Mouse (Mus musculus): ENCODE results near the gene Gm38394. TPM values are rescaled to one million over a fixed set of nuclear protein-coding genes. Genes with fewer than 3 reads are reported as not detected.
A peak's percentile ranks its signal among the peaks of the same experiment; 100 is the strongest.

Gene Gm38394
- polyA plus RNA-seq, 1 experiment, result 2.6 TPM

GRCm38 (mm10) chr1:133692195-133692594 is 31.1 kb upstream of the Gm38394 start:
- no peak overlapping the region for H3K4me3 ChIP-seq
- H3K27me3 ChIP-seq (ENCODE audit: control insufficient read depth, insufficient read depth, insufficient read length), result no peaks in the 10 kb centered on the region
- no peaks in the 10 kb centered on the region for H3K79me2 ChIP-seq (ENCODE audit: control insufficient read depth, insufficient read depth)
- H3K4me2 ChIP-seq (ENCODE audit: low read depth), result no peak overlapping the region
- no peak overlapping the region for H3ac ChIP-seq (ENCODE audit: control insufficient read depth, insufficient read length)
- H3K36me3 ChIP-seq (ENCODE audit: control insufficient read depth, insufficient read depth), result no peaks in the 10 kb centered on the region
- no peak for TF ChIP-seq TCF12 (IDR thresholded peaks at IDR 0.05; ENCODE audit: insufficient read depth, poor library complexity, severe bottlenecking)
- TF ChIP-seq TCF3 (IDR thresholded peaks at IDR 0.05; ENCODE audit: insufficient read length, low read depth), result no peak
- TF ChIP-seq CEBPB (IDR thresholded peaks at IDR 0.05; ENCODE audit: insufficient read depth, poor library complexity, severe bottlenecking), result no peak
- TF ChIP-seq POLR2AphosphoS2 (IDR thresholded peaks at IDR 0.05; ENCODE audit: insufficient read length, low read depth), result no peak
- no peak for TF ChIP-seq POLR2A (IDR thresholded peaks at IDR 0.05; ENCODE audit: insufficient read length, low read depth)
- no peak for TF ChIP-seq E2F4 (IDR thresholded peaks at IDR 0.05; ENCODE audit: insufficient read depth)
- no peak for TF ChIP-seq USF1 (IDR thresholded peaks at IDR 0.05; ENCODE audit: low read depth)
- TF ChIP-seq REST (IDR thresholded peaks at IDR 0.05; ENCODE audit: insufficient read depth, insufficient read length), result no peak

- H3ac ChIP-seq (ENCODE audit: control insufficient read depth, insufficient read length), result no peak overlapping the region
- no peaks in the 10 kb centered on the region for H3K79me2 ChIP-seq (ENCODE audit: control insufficient read depth, insufficient read depth)
- TF ChIP-seq REST (IDR thresholded peaks at IDR 0.05; ENCODE audit: insufficient read depth, insufficient read length), result no peak
- no peak for TF ChIP-seq MYOD1 (IDR thresholded peaks at IDR 0.05; ENCODE audit: control insufficient read depth in 1 of 3, insufficient read length in 2 of 3, low read depth in 2 of 3)
- TF ChIP-seq SRF (IDR thresholded peaks at IDR 0.05; ENCODE audit: control insufficient read depth, insufficient read length, low read depth), result no peak
- TF ChIP-seq CEBPB (IDR thresholded peaks at IDR 0.05; ENCODE audit: insufficient read depth, poor library complexity, severe bottlenecking), result no peak
- no peak for TF ChIP-seq MYOG (IDR thresholded peaks at IDR 0.05; ENCODE audit: control insufficient read depth in 1 of 3, insufficient read depth in 1 of 3, insufficient read length in 2 of 3, low read depth in 2 of 3)
- TF ChIP-seq POLR2AphosphoS2 (IDR thresholded peaks at IDR 0.05; ENCODE audit: insufficient read length, low read depth), result no peak
- no peak for TF ChIP-seq MAX (IDR thresholded peaks at IDR 0.05; ENCODE audit: low read depth)
- TF ChIP-seq USF1 (IDR thresholded peaks at IDR 0.05; ENCODE audit: low read depth), result no peak
- TF ChIP-seq TCF3 (IDR thresholded peaks at IDR 0.05; ENCODE audit: insufficient read length, low read depth), result no peak
- no peak for TF ChIP-seq POLR2A (IDR thresholded peaks at IDR 0.05; ENCODE audit: insufficient read length, low read depth)
- no peak for TF ChIP-seq E2F4 (IDR thresholded peaks at IDR 0.05; ENCODE audit: insufficient read depth)
- TF ChIP-seq TCF12 (IDR thresholded peaks at IDR 0.05; ENCODE audit: insufficient read depth, poor library complexity, severe bottlenecking), result no peak
- H3K27me3 ChIP-seq (ENCODE audit: control insufficient read depth, insufficient read depth, insufficient read length), result no peaks in the 10 kb centered on the region
- H3K4me2 ChIP-seq (ENCODE audit: low read depth), result no peak overlapping the region
- H3K4me3 ChIP-seq, result no peak overlapping the region
- no peaks in the 10 kb centered on the region for H3K36me3 ChIP-seq (ENCODE audit: control insufficient read depth, insufficient read depth)
These were observed 29.9 kb upstream of the Gm38394 start for GRCm38 (mm10) chr1:133691046-133691445.

GRCm38 (mm10) chr1:133689897-133690296 is 28.8 kb upstream of the Gm38394 start, which contains the start of gene Lax1:
Gene Lax1, minus strand, starts transcription at chr1:133690108.
- H3K36me3 ChIP-seq (ENCODE audit: control insufficient read depth, insufficient read depth), result no peaks in the 10 kb centered on the region
- H3ac ChIP-seq (ENCODE audit: control insufficient read depth, insufficient read length), result no peak within 1 kb of the TSS
- no peak within 1 kb of the TSS for H3K4me2 ChIP-seq (ENCODE audit: low read depth)
- H3K27me3 ChIP-seq (ENCODE audit: control insufficient read depth, insufficient read depth, insufficient read length), result no peaks in the 10 kb centered on the region
- no peaks in the 10 kb centered on the region for H3K79me2 ChIP-seq (ENCODE audit: control insufficient read depth, insufficient read depth)
- TF ChIP-seq MYOD1 (IDR thresholded peaks at IDR 0.05; ENCODE audit: control insufficient read depth in 1 of 3, insufficient read length in 2 of 3, low read depth in 2 of 3) (no peak), E2F4 (IDR thresholded peaks at IDR 0.05; ENCODE audit: insufficient read depth) (no peak), USF1 (IDR thresholded peaks at IDR 0.05; ENCODE audit: low read depth) (no peak)
- H3K4me3 ChIP-seq, result no peak within 1 kb of the TSS

GRCm38 (mm10) chr1:133688301-133688700 is 27.2 kb upstream of the Gm38394 start:
- no peak overlapping the region for H3K4me2 ChIP-seq (ENCODE audit: low read depth)
- H3K27me3 ChIP-seq (ENCODE audit: control insufficient read depth, insufficient read depth, insufficient read length), result no peaks in the 10 kb centered on the region
- no peaks in the 10 kb centered on the region for H3K79me2 ChIP-seq (ENCODE audit: control insufficient read depth, insufficient read depth)
- no peak overlapping the region for H3K4me3 ChIP-seq
- no peak overlapping the region for H3ac ChIP-seq (ENCODE audit: control insufficient read depth, insufficient read length)
- TF ChIP-seq USF1 (IDR thresholded peaks at IDR 0.05; ENCODE audit: low read depth) (no peak), POLR2A (IDR thresholded peaks at IDR 0.05; ENCODE audit: insufficient read length, low read depth) (no peak), MAX (IDR thresholded peaks at IDR 0.05; ENCODE audit: low read depth) (no peak), REST (IDR thresholded peaks at IDR 0.05; ENCODE audit: insufficient read depth, insufficient read length) (no peak), E2F4 (IDR thresholded peaks at IDR 0.05; ENCODE audit: insufficient read depth) (no peak), MYOD1 (IDR thresholded peaks at IDR 0.05; ENCODE audit: control insufficient read depth in 1 of 3, insufficient read length in 2 of 3, low read depth in 2 of 3) (no peak)
- H3K36me3 ChIP-seq (ENCODE audit: control insufficient read depth, insufficient read depth), result no peaks in the 10 kb centered on the region

GRCm38 (mm10) chr1:133685749-133686519 is 24.8 kb upstream of the Gm38394 start:
- Histone ChIP-seq H3K79me2 (ENCODE audit: control insufficient read depth, insufficient read depth) (no peaks in the 10 kb centered on the region), H3K4me3 (no peak overlapping the region), H3K4me2 (ENCODE audit: low read depth) (peak overlapping the region; percentile 44), H3ac (ENCODE audit: control insufficient read depth, insufficient read length) (no peak overlapping the region), H3K36me3 (ENCODE audit: control insufficient read depth, insufficient read depth) (no peaks in the 10 kb centered on the region), H3K27me3 (ENCODE audit: control insufficient read depth, insufficient read depth, insufficient read length) (no peaks in the 10 kb centered on the region)
- TF ChIP-seq E2F4 (IDR thresholded peaks at IDR 0.05; ENCODE audit: insufficient read depth) (no peak), CEBPB (IDR thresholded peaks at IDR 0.05; ENCODE audit: insufficient read depth, poor library complexity, severe bottlenecking) (peak; percentile 97)

Measured in myocyte (in vitro differentiated cells).